Mouse (Mus musculus): ENCODE measurements around the gene Gfpt1. TPM values are rescaled to one million over a fixed set of nuclear protein-coding genes. Genes with fewer than 3 reads are reported as not detected.

Gfpt1 gene
- polyA plus RNA-seq, 1 experiment = 13.5 TPM

DNA sequence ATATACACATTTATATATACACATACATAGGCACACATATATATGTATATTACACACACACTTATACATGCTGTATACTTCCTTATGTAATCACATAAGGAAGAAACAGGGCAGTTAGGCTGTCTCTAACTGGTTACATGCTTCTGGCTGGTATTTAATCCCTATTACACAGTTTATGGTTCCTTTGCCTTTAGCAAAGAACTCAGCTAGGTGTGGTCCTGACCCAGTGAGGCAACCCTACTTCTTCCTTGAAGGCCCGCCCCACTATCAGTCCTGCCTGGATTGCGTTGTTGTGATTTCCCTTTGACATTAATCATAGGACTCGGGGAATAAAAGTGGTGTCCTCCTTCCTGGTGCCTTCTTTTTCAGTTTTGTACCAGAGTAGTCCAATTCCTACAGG, 8.3 kb upstream of the Gfpt1 start:
- no peak for TF ChIP-seq GATA1 (IDR thresholded peaks at IDR 0.05; ENCODE audit: low read length)

DNA sequence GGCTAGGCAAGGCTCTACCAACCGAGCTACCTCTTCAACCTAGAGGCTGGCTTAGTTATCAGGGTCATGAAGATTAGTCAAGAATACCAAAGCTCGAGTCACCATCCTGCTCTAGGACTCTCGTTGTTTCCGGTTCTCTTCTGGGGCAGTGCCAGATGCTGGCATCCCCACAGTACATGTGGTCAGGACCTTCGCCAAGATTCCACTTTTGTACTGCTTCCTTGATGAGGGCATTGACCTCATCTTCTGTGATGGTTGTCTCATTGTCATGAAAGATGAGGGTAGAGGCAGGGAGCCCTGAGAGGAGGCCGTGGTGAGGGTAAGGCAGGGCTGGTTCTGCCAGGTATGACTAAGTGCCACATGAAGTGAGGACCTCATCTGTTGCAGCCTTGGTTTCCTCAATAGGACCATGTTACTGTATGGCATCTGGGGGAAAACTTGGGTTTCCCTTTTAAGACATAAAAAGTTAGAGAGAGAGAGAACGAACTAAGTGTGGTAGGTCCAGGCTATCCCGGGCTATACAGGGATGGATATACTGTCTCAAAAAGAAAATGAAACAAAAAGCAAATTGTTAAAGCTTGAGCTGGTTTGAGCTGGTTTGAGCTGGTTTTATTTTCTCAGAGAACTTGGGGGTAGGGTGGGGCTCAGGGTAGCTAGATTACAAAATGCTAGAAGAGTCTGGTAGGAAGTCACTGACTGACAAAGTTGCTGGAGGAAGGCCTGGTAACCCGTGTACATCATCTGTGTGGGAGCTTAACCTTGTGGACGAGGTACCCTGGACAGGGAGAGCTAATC, 4.6 kb upstream of the Gfpt1 start:
- no peak for TF ChIP-seq GATA1 (IDR thresholded peaks at IDR 0.05; ENCODE audit: low read length)

DNA sequence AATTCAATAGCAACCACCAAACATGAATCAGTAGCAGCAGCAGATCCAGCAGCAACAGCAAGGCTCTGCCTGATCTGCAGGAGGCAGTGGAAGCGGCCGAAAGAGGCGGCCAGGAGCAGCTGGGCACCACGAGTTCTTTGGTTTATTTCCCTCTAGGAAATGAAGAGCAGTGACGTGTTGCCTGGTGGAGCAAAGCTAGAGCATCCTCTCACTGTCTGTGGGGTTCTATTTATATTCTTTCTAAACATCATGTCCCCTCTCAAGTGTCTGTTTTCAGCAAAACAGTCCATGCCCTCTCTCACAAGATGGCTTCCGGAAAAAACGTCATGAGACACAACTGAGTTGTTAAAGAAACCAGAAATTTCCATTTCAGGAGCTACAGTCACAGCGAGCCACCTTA, 3.5 kb upstream of the Gfpt1 start:
- TF ChIP-seq GATA1 (IDR thresholded peaks at IDR 0.05; ENCODE audit: low read length) = no peak

DNA sequence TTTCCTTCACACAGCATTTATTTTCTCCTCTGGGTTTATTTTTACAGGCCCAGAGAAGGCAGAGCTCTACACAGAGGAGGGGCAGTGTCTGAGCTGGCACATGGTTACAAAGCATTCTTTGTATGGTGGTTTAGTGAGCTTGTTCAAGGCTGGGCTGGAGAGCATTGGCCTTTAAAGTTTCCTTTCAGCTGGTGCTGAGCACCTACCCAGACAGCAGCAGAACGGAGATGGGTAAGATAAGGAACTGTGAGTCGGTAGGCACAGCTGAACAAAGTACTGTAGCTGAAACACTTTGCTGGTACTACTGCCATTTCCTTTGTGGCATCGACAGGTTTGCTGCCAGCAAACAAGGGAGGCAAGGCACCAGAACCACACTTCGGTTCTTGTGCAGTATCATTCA, 1.7 kb upstream of the Gfpt1 start:
- no peak for TF ChIP-seq GATA1 (IDR thresholded peaks at IDR 0.05; ENCODE audit: low read length)

DNA sequence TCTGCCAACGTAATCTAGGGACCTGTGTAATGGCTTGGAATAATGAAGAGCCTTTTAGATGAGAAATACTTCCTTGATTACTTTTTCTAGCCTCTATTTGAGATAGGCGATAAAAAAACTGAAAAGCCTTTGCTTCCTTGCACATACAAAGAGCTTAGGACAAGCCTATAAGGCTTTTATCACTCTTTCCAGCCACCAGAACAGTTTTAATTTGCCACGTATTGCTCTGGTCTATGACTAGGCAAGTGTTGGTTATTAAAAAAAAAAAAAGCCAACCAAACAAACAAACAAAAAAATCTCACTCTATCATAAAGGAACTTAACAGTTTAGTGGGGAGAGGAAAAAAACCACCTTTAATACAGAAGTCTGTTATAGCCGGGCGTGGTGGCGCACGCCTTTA, 1.2 kb upstream of the Gfpt1 start:
- TF ChIP-seq GATA1 (IDR thresholded peaks at IDR 0.05; ENCODE audit: low read length) = no peak

DNA sequence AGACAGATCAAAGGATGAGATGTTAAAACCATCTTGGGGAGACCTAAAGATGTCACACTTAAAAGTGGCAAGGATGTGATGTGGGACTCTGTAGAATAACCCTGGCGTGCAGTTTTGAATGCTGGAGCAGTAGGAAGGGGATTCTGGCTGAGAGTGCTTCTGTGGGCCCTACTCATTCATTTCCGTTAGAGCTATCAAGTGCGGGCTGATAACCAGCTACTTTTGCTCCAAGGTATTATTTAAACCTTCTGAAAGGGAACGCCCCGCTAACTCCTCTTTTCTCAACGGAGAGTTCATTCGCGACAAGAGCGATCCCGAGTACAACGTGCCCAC, 676 bp upstream of the Gfpt1 start:
- no peak for TF ChIP-seq GATA1 (IDR thresholded peaks at IDR 0.05; ENCODE audit: low read length)

DNA sequence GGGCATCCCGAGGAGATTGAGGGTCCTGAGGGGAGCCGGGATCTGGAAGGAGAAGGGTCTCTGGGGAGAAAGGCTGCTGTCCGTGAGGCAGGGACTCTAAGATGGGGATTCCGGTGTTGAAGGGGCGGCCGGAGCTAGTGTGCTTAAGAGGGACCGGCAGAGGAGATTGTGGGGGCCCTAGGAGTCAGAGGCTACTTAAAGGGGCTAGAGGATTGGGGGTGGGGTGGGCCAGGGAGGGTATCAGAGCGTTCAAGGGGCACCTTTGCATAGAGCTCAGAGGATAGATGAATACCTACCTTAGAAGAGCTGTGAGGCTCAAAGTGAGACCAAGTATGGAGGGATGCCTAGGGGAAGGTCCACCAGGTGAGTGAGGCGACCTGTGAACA, 478 bp downstream of the Gfpt1 start:
- TF ChIP-seq GATA1 (IDR thresholded peaks at IDR 0.05; ENCODE audit: low read length) = no peak

DNA sequence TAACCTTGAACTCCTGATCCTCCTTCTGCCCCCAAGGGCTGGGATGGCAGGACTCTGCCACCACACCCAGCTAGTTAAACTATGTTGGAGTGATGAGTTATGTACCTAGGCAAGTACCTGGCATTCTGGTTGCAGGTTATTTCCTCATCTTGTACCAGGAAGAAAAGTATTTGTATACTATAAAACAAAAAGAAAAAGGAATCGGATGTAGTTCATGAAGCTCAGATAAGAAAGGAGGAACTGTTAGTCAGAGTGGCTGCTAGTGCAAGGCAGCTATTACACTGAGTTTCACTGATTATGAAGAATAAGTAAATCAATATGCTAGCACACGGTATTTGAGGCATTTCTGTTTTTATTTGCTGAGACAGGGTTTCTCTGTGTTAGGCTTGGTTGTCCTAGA, 2.2 kb downstream of the Gfpt1 start:
- TF ChIP-seq GATA1 (IDR thresholded peaks at IDR 0.05; ENCODE audit: low read length) = no peak

DNA sequence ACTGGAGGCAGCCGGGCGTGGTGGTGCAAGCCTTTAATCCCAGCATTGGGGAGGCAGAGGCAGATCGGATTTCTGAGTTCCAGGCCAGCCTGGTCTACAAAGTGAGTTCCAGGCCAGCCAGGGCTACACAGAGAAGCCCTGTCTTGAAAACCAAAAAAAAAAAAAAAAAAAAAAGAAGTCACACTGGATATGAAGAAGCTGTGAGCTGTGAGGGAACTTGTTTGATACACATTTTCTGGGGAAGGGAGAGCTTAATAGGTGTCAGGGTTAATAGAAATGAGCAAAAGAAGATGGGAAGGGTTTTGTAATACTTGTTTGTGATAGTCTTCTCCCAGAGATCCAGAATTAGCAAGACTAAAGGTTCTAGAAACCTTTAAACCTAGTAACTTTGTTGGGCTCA, 2.9 kb downstream of the Gfpt1 start:
- TF ChIP-seq GATA1 (IDR thresholded peaks at IDR 0.05; ENCODE audit: low read length) = no peak

DNA sequence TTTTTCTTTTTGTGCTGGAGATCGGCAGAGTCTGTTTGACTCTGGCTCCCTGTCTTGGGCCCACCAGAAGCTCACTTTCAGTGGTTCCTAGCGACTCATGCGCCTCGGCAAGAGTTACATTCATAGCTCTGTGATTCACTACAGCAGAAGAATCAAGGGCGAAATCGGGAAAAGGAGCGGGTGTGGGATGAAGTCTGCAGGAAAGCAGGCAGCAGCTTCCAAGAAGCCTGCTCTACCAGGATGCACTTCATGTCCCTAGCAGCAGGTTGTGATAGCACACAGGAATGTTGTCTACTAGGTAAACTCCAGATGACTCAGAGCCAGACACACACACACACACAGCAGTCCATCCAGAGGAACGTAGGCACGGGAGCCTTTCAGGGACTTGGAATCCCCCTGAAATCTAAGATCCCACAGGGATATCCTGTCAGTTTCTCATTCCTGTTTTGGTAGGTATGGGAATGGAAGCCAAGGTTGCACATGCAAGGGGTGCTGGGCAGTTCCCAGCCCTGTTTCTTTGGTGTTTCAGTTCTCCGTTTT, 9.3 kb downstream of the Gfpt1 start:
- no peak for TF ChIP-seq GATA1 (IDR thresholded peaks at IDR 0.05; ENCODE audit: low read length)

DNA sequence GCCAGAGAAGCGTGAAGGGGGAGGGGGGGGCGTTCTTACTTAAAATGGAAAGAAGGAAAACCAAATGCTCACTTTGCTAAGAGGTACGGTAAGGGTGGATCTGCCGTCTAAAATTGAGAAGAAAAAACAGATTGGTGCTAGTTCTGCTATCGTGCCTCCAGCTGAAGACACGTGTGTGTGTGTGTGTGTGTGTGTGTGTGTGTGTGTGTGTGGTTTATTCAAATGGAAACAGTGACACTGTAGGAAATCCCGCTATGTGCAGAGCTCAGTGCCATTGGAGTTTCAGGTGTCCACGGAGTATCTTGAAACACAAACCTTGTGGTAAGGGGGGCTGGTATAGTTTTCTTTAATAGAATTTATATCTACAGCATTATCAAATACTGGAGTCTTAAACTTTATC, 11.5 kb downstream of the Gfpt1 start:
- no peak for TF ChIP-seq GATA1 (IDR thresholded peaks at IDR 0.05; ENCODE audit: low read length)

DNA sequence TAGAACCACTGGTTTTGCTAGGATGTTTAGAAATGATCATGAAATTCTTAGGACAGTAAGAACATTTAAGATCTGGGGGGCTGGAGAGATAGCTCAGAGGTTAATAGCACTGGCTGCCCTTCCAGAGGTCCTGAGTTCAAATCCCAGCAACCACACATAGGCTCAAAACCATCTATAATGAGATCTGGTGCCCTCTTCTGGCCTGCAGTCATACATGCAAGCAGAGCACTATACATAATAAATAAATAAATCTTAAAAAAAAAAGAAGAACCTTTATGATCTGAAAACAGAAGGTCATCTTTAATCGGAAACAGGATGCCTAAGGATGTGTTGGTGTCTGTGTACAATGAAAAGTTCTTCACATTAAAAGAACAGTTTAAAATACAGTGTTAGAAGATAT, 17.1 kb downstream of the Gfpt1 start:
- TF ChIP-seq GATA1 (IDR thresholded peaks at IDR 0.05; ENCODE audit: low read length) = no peak

DNA sequence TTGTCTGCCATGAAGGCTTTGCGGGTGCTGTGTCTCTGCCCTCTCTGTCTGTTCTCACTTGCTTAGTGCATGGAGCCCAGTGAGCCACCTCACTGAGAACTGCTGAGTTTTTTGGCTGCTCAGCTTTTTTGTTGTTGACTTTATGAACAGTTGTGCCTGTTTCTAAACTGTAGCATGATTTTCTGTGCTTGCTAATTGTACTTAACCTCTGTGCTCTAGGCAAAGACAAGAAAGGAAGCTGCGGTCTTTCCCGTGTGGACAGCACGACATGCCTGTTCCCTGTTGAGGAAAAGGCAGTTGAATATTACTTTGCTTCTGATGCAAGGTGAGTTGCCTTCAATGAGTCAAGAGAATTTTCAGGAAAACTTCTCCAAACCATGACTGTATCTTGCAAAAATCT, 20.9 kb downstream of the Gfpt1 start:
- no peak for TF ChIP-seq GATA1 (IDR thresholded peaks at IDR 0.05; ENCODE audit: low read length)

DNA sequence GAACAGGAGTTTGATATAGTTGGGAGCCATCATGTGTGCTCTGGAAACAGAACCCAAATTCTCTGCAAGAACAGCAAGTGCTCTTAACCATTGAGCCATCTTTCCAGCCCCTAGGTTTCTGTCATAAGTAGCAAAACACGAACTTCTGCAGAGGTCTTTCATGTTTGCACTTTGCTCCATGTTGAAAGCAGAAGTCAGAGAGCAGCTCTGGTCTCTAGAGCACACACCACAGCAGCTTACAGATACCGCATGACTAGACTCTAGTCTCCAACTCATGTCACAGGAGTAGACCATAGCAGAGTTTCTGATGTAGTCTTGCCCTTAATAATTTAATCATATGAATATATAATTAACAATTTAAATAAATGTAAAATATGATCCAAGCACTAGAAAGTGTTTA, 25.6 kb downstream of the Gfpt1 start:
- TF ChIP-seq GATA1 (IDR thresholded peaks at IDR 0.05; ENCODE audit: low read length) = no peak

DNA sequence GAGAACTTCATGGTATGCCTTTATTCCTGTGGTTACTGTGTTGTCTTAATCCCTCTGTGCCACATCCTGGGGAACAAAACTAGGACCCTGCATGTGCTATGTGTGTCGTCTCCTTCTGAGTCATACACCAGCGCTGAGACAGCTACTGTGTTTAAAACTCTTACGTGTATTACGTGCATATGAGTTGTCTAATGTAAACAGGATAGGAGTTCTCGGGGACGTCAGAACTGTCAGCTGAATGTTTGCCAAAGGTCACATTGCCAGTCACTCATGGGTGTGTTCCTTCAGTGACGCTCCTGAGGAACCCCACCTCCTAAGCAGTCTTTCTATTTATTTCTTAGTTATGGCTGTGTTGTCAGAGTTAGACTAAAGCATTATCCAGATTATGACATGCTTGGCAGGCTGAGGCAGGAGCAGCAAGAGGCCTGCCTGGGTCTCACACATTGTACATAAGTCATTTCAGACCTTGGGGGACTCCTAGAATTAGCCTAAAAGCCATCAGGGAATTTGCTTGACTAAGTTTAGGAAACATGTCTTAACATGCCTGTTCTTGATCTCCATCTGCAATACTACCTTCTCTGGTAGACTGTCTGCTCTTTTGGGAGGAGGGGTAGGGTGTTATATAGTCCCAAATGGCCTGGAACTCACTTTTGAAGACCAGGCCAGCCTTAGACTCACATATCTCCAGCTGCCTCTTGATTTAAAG, 26.7 kb downstream of the Gfpt1 start:
- TF ChIP-seq GATA1 (IDR thresholded peaks at IDR 0.05; ENCODE audit: low read length) = no peak

DNA sequence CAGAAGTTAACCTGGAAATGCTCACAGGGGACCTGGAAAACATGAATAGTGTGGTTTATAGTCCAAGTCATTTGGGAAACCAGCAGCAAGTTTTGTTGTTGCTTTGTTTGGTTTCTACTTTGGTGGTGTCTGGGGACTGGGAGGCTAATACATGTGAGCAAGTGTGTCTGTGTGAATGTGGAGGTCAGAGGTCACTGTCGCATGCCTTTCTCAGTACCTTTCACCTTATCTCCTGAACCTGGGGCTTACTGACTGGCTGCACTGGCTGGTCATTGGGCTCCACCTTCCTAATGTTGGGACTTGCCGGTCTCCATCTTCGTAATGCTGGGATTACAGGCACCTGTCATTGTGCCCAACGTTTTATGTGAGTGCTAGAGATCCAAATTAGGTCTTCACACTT, 28.0 kb downstream of the Gfpt1 start:
- TF ChIP-seq GATA1 (IDR thresholded peaks at IDR 0.05; ENCODE audit: low read length) = no peak

DNA sequence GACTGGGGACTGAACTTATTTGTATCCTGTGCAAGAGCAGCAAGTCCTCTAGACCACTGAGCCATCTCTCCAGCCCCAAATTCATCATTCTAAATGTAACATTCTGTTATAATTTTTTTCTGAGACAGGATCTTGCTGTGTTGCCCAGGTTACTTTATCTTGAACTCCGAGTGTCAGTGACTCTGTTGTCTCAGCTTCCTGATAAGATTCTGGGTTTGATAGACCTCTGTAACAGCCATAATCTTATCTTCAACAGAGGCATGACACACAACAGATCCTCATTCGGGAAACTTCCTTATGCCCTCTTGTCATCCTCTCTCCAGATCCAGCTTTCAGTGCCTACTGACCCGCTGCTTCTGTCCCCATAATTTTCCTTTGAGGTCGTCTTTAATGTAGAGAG, 30.1 kb downstream of the Gfpt1 start:
- peak; percentile 91 for TF ChIP-seq GATA1 (IDR thresholded peaks at IDR 0.05; ENCODE audit: low read length)
